Mouse (Mus musculus): ENCODE measurements around the gene Ube2v1. TPM values are rescaled to one million over a fixed set of nuclear protein-coding genes. Genes with fewer than 3 reads are reported as not detected.
"Not testable (repeated sequence)": the region's sequence is repeated elsewhere in the genome, so short reads cannot be mapped to it uniquely, and the experiment has no call there.

The Ube2v1 gene
- polyA plus RNA-seq, 1 experiment = 34.4 TPM

GRCm38 (mm10) chr2:167617034-167617433 lies 14.9 kb downstream of the Ube2v1 start:
- Histone ChIP-seq H3K4me1 (ENCODE audit: control insufficient read depth) (peaks cover 55% of the 10 kb centered on the region), H3K36me3 (ENCODE audit: control insufficient read depth) (peaks cover 99% of the 10 kb centered on the region), H3K27me3 (ENCODE audit: control insufficient read depth) (no peaks in the 10 kb centered on the region), H3K9me3 (ENCODE audit: control insufficient read depth, low read length) (peaks cover 18% of the 10 kb centered on the region), H3K4me3 (replicated peaks) (no peak overlapping the region)
- TF ChIP-seq TAL1 (IDR thresholded peaks at IDR 0.05; ENCODE audit: low read length) = no peak
- no peak for TF ChIP-seq GATA1 (IDR thresholded peaks at IDR 0.05; ENCODE audit: low read length)

GRCm38 (mm10) chr2:167613335-167613734 lies 18.6 kb downstream of the Ube2v1 start:
- peaks cover 18% of the 10 kb centered on the region for H3K9me3 ChIP-seq (ENCODE audit: control insufficient read depth, low read length)
- H3K27me3 ChIP-seq (ENCODE audit: control insufficient read depth); H3K4me3 ChIP-seq (replicated peaks): not testable (repeated sequence)
- H3K36me3 ChIP-seq (ENCODE audit: control insufficient read depth) = peaks cover 94% of the 10 kb centered on the region
- H3K4me1 ChIP-seq (ENCODE audit: control insufficient read depth) = peaks cover 42% of the 10 kb centered on the region

- Histone ChIP-seq H3K36me3 (ENCODE audit: control insufficient read depth) (peaks cover 89% of the 10 kb centered on the region), H3K9me3 (ENCODE audit: control insufficient read depth, low read length) (peaks cover 18% of the 10 kb centered on the region), H3K4me3 (replicated peaks) (no peak overlapping the region), H3K4me1 (ENCODE audit: control insufficient read depth) (peaks cover 37% of the 10 kb centered on the region), H3K27me3 (ENCODE audit: control insufficient read depth) (no peaks in the 10 kb centered on the region)
- TF ChIP-seq GATA1 (IDR thresholded peaks at IDR 0.05; ENCODE audit: low read length) (no peak), TAL1 (IDR thresholded peaks at IDR 0.05; ENCODE audit: low read length) (no peak)
Measured at GRCm38 (mm10) chr2:167612122-167612521, 19.8 kb downstream of the Ube2v1 start.

GRCm38 (mm10) chr2:167611287-167611686 lies 20.6 kb downstream of the Ube2v1 start:
- H3K9me3 ChIP-seq (ENCODE audit: control insufficient read depth, low read length) = peaks cover 18% of the 10 kb centered on the region
- H3K27me3 ChIP-seq (ENCODE audit: control insufficient read depth) = no peaks in the 10 kb centered on the region
- TF ChIP-seq TAL1 (IDR thresholded peaks at IDR 0.05; ENCODE audit: low read length) = no peak
- TF ChIP-seq GATA1 (IDR thresholded peaks at IDR 0.05; ENCODE audit: low read length) = no peak
- peaks cover 39% of the 10 kb centered on the region for H3K4me1 ChIP-seq (ENCODE audit: control insufficient read depth)
- peaks cover 89% of the 10 kb centered on the region for H3K36me3 ChIP-seq (ENCODE audit: control insufficient read depth)
- no peak overlapping the region for H3K4me3 ChIP-seq (replicated peaks)

GRCm38 (mm10) chr2:167606745-167607123 lies 25.2 kb downstream of the Ube2v1 start:
- Histone ChIP-seq H3K27me3 (ENCODE audit: control insufficient read depth) (peaks cover 4% of the 10 kb centered on the region), H3K4me1 (ENCODE audit: control insufficient read depth) (peaks cover 37% of the 10 kb centered on the region), H3K9me3 (ENCODE audit: control insufficient read depth, low read length) (no peaks in the 10 kb centered on the region), H3K4me3 (replicated peaks) (no peak overlapping the region), H3K36me3 (ENCODE audit: control insufficient read depth) (peaks cover 54% of the 10 kb centered on the region)
- TF ChIP-seq TAL1 (IDR thresholded peaks at IDR 0.05; ENCODE audit: low read length) (no peak), GATA1 (IDR thresholded peaks at IDR 0.05; ENCODE audit: low read length) (no peak)

- H3K4me3 ChIP-seq (replicated peaks) = no peak overlapping the region
- peaks cover 30% of the 10 kb centered on the region for H3K4me1 ChIP-seq (ENCODE audit: control insufficient read depth)
- TF ChIP-seq GATA1 (IDR thresholded peaks at IDR 0.05; ENCODE audit: low read length) (no peak), TAL1 (IDR thresholded peaks at IDR 0.05; ENCODE audit: low read length) (no peak)
- H3K36me3 ChIP-seq (ENCODE audit: control insufficient read depth) = peaks cover 48% of the 10 kb centered on the region
- H3K9me3 ChIP-seq (ENCODE audit: control insufficient read depth, low read length) = no peaks in the 10 kb centered on the region
- peaks cover 4% of the 10 kb centered on the region for H3K27me3 ChIP-seq (ENCODE audit: control insufficient read depth)
Measured at GRCm38 (mm10) chr2:167605817-167606744, 25.8 kb downstream of the Ube2v1 start.

- peaks cover 24% of the 10 kb centered on the region for H3K4me1 ChIP-seq (ENCODE audit: control insufficient read depth)
- H3K4me3 ChIP-seq (replicated peaks) = no peak overlapping the region
- no peak for TF ChIP-seq GATA1 (IDR thresholded peaks at IDR 0.05; ENCODE audit: low read length)
- peaks cover 40% of the 10 kb centered on the region for H3K36me3 ChIP-seq (ENCODE audit: control insufficient read depth)
- H3K9me3 ChIP-seq (ENCODE audit: control insufficient read depth, low read length) = no peaks in the 10 kb centered on the region
- H3K27me3 ChIP-seq (ENCODE audit: control insufficient read depth) = peaks cover 4% of the 10 kb centered on the region
Measured at GRCm38 (mm10) chr2:167605178-167605794, 26.6 kb downstream of the Ube2v1 start.

- peaks cover 8% of the 10 kb centered on the region for H3K27me3 ChIP-seq (ENCODE audit: control insufficient read depth)
- H3K4me1 ChIP-seq (ENCODE audit: control insufficient read depth) = peaks cover 23% of the 10 kb centered on the region
- peaks cover 26% of the 10 kb centered on the region for H3K36me3 ChIP-seq (ENCODE audit: control insufficient read depth)
- no peak overlapping the region for H3K4me3 ChIP-seq (replicated peaks)
- TF ChIP-seq TAL1 (IDR thresholded peaks at IDR 0.05; ENCODE audit: low read length) = no peak
- no peaks in the 10 kb centered on the region for H3K9me3 ChIP-seq (ENCODE audit: control insufficient read depth, low read length)
Measured at GRCm38 (mm10) chr2:167602978-167603377, 28.9 kb downstream of the Ube2v1 start.

- Histone ChIP-seq H3K9me3 (ENCODE audit: control insufficient read depth, low read length) (no peaks in the 10 kb centered on the region), H3K4me3 (replicated peaks) (no peak overlapping the region), H3K36me3 (ENCODE audit: control insufficient read depth) (peaks cover 22% of the 10 kb centered on the region), H3K4me1 (ENCODE audit: control insufficient read depth) (peaks cover 23% of the 10 kb centered on the region), H3K27me3 (ENCODE audit: control insufficient read depth) (peaks cover 11% of the 10 kb centered on the region)
- no peak for TF ChIP-seq GATA1 (IDR thresholded peaks at IDR 0.05; ENCODE audit: low read length)
- no peak for TF ChIP-seq TAL1 (IDR thresholded peaks at IDR 0.05; ENCODE audit: low read length)
Measured at GRCm38 (mm10) chr2:167602364-167602763, 29.5 kb downstream of the Ube2v1 start.

All from erythroblast, embryonic 14.5 days (primary cell).